Mouse (Mus musculus) frontal cortex, postnatal 36 days (tissue): ENCODE measurements around the gene Rpusd4.

Source experiments
- DNase-seq, 2 experiments: peaks; one replicate each; pipeline ENCODE4 v3.0.0; 2022; ENCODE audit warnings: low spot score in 2 of 2

Gene Rpusd4

GRCm38 (mm10) chr9:35267146-35267975 is at the start of gene Rpusd4, which contains the start of gene Fam118b:
Rpusd4 (plus strand) TSS chr9:35267865.
Fam118b (minus strand) TSS chr9:35267805.
- peak; percentile 94 for DNase-seq

GRCm38 (mm10) chr9:35217963-35218362 is 49.7 kb upstream of the Rpusd4 start:
- no peak for DNase-seq

DNA sequence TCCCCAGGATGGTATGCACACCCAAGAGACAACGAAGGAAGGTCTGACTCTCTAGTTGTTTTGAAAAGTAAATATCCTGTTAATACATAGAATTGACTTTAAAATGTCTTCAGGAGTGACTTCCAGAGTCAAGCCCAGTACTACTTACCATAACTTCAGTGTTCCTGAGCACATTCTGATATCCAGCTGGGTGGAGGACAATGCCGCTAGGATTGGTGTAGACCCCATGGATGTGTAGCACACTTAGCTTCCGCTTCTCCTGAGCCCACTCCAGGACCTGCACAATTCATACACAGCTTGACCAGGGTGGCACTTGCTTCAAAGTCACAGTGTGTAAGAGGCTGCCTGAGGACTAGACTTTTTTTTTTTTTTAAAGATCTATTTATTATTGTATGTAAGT is 44.2 kb upstream of the Rpusd4 start:
- no peak for DNase-seq

DNA sequence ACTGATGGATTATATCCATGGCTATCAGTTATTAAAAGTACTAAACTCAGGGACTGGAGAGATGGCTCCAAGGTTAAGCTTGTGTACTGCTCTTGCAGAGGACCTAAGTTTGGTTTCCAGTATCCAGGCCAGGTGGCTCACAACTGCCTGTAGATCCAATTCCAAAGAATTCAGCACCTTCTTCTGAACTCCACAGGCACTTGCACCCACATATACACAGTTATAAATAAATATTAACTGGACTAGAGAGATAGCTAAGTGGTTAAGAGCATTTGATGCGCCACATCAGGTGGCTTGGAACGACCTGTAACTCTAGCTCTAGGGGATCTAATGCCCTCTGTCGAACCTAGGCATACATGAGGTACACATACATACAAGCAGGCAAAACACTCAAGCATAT is 39.0 kb upstream of the Rpusd4 start:
- no peak for DNase-seq

DNA sequence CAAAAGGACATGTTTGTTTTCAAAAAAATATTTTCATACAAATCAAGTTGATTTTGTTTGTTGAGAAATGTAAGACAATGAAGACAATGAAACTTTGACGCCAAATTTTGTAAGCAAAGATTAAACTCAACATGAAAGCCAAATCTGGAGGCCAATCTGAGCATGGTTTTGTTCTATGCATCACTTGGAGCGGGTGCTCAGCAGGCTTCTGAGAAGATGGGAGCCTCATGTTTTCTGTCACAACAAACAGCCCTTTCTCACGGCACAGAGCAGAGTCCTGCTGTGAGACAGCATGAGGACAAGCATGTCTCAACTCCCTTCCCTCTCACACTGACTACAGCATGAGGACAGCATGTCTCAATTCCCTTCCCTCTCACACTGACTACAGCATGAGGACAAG is 31.7 kb upstream of the Rpusd4 start:
- DNase-seq, result no peak

GRCm38 (mm10) chr9:35238371-35238770 is 29.3 kb upstream of the Rpusd4 start:
- no peak for DNase-seq

DNA sequence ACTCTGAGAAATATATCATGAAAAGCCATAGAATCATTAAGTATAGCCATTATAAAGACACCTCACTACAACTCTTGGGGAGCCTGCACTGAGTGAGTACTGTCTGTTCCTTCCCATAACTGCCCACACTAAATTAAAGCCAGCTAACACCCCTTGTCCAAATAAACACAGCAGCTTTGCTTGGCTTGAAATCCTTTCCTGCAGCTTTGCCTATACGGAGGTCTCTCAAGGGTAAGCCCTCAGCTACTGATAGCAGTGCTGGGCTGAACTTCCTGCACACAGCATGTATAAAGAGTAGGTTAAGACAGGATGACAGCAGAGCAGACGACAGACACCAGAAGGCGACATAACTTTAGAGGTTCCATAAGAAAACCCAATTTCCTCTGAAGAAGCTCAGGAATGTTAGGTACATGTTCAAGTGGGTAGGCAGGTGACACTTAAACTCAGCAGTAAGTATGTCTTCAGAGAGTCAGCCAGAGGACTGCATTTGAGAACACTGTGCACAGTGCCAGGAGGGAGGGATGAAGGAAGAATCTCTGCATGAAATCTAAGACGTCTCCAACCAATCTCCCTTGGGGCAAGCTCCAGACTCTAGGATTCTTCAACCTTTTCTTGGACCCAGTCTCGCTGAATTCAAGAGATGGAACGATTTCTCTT is 28.6 kb upstream of the Rpusd4 start:
- no peak for DNase-seq

DNA sequence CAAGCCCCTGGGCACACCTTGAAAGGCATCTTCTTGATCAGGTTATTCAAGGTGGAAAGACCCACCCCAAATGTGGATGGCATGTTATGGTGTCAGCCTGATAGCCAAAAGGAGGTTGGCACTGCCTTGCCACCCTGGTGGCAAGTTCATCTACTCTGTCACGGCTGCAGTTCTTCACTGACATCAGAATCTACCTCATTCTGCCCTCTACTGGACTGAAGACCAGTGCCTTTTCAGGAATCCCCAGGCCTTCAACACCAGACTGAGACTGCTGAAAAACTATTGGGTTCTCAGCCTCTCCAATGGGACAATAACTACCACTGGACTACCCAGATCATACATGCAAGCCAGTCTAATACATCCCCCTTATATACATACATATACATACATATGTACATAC is 27.9 kb upstream of the Rpusd4 start:
- DNase-seq, result no peak

GRCm38 (mm10) chr9:35247405-35247804 is 20.3 kb upstream of the Rpusd4 start:
- DNase-seq, result no peak

DNA sequence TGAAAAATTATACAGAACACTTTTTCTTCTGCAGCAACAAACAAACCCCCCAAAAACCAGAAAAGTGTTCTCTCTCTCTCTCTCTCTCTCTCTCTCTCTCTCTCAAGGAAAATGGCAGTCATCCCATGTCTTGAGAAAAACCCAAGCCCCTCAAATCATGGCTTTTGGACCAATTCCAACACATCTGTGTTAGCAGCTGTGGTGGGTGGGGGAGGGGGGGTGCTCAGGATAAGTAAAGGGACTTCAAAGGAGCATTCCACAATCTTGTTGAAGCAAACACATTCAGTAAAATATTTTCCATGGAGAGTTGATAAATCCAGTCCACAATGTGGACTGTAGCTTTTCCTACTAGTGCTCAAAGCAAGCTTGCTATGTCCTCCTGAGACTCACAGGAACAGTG is 18.2 kb upstream of the Rpusd4 start:
- no peak for DNase-seq

GRCm38 (mm10) chr9:35257365-35257764 is 10.3 kb upstream of the Rpusd4 start:
- no peak for DNase-seq

DNA sequence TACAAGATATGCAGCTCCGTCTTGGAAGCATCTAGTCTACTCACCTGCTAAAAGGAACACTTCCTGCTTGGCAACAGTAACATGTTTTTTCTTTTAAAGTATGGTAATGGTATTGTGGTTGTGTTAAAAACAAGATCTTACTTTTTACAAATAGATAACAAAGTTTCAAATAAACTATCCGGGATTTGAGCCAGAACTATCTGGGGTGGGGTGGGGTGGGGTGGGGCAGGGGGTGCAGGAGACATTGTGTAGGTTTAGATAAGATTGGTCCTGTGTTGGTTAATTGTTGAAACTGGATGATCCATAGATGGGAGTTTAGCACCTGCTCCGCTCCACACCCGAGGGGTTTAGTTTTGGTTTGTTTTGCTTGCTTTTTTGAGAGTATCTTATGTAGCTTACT is 5.2 kb upstream of the Rpusd4 start:
- DNase-seq, result no peak

DNA sequence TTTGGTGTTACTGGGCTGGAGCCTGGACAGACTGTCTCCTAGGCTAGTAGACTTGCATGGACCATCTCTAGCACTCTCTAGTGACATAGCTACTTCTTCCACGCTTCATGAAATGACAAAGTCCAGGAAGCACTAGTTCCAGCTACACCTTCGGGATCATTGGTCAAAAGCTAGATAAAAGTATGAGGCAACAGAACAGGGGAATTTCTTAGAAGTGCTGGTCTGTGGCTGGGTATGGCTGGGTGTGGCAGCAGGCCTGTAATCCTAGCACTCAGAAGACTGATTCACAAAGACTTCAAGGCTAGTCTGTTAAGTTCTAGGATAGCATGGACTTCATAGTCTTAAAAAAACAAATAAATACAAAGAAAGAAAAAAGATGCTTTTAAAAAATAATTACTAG is 4.2 kb upstream of the Rpusd4 start:
- DNase-seq, result no peak

- no peak for DNase-seq
These were observed 3.2 kb upstream of the Rpusd4 start for GRCm38 (mm10) chr9:35264509-35264908.

GRCm38 (mm10) chr9:35267976-35268715 is 481 bp downstream of the Rpusd4 start:
- no peak for DNase-seq

- peak; percentile 3 to 24 for DNase-seq
These were observed 10.2 kb downstream of the Rpusd4 start for GRCm38 (mm10) chr9:35277855-35278365.

- no peak for DNase-seq
These were observed 10.8 kb downstream of the Rpusd4 start for GRCm38 (mm10) chr9:35278451-35278850.

DNA sequence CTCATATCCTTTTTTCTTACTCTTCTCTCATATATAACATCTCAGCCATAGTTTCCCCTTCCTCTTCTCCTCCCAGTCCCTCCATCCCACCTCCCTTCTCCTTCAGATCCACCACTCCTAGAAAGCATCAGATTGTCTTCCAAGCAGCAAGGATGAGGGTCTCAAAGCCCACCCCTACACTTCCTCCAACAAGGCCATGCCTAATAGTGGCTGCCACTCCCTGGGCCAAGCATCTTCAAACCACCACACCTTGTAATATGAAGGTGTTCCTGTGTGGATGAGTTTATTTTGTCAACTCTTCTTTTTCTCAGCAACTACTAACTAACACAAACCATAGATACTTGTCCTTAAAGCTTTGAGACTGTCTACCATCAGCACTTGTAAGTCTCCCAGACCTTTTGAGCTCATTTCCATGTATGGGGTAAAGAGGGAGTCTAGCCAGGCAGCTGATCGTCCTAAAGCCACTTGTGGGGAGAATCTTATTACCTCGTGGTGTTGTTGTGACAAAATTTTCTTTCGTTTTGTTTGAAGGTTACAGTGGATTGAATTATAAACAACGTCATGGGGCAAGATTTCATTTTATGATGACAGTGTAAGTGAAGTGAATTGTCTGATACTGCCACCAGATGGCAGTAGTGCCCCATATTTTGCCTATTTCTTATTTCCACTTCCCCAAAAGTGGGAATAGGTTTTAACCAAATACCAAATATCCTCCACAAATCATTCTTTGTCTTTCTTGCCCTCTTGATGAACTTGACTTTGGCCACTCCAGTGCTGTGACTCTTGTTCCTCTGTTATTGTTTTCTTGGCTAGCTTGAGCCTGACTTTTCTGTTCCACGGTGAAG is 14.6 kb downstream of the Rpusd4 start:
- peak; percentile 49 to 79 for DNase-seq

- DNase-seq, result no peak
These were observed 15.2 kb downstream of the Rpusd4 start for GRCm38 (mm10) chr9:35282851-35283200.

- no peak for DNase-seq
These were observed 15.9 kb downstream of the Rpusd4 start for GRCm38 (mm10) chr9:35283415-35284069.

DNA sequence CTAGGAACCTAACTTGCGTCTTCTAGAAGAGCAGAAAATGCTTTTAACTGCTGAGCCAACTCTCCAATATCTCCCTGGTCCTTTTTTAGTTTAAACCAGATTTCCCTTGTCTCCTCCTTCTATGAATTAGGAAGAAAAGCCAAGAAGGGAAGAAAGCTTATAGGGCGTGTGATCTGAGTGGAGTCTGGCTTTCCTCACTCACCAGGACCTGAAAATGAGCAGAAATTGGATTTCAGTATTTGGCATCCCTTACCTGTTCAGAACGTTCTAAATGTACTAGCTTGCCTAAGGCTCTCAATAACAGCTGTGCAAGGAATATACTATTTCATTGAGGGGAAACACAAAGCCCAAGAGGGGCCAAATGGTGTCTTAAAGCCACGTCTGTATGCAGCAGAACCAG is 16.7 kb downstream of the Rpusd4 start:
- DNase-seq, result no peak
